Mouse (Mus musculus): ENCODE data around the gene Gm5483.
"Not testable (repeated sequence)": the region's sequence is repeated elsewhere in the genome, so short reads cannot be mapped to it uniquely, and the experiment has no call there.

Gene Gm5483

DNA sequence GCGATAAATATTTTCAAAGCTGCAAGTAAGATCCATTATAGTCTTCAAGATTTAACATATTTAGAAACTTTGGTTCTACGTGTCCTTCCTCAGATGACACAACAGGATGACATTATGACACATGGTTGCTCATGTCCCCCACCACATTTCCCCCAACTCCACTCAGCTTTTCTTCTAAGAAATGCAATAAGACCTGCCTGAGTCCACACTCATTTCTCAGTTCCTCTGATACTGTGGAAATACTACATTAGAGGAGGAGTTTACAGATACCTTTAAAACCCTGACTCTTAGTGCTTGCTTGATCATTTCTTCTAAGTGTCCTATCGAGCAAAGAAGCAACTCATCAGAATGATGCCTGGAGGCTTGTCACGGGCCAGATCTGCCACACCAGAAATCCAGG is at the start of gene Gm5483:
Gm5483 (plus strand) TSS at position 301 of the 400 bp plus-strand sequence.
- DNase-seq: not testable (repeated sequence)

DNA sequence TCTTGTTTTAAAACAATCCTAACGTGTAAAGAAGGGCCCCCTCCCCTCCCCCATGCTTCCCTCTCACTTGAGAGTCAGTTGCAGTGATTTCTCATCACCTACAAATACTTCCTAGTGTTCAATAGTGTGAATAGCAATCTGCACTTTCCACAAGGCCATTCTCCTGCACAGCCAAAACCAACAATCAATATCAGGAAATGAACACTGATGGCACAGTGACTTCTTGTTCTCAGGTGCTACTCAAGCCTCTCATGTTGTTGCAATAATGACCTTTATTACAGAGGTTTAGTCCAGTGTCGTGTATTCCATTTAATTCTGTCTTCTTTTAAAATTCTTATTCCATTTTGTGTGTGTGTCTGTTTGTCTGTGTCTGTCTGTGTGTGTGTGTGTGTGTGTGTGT is 45.8 kb upstream of the Gm5483 start:
- no peak for DNase-seq

DNA sequence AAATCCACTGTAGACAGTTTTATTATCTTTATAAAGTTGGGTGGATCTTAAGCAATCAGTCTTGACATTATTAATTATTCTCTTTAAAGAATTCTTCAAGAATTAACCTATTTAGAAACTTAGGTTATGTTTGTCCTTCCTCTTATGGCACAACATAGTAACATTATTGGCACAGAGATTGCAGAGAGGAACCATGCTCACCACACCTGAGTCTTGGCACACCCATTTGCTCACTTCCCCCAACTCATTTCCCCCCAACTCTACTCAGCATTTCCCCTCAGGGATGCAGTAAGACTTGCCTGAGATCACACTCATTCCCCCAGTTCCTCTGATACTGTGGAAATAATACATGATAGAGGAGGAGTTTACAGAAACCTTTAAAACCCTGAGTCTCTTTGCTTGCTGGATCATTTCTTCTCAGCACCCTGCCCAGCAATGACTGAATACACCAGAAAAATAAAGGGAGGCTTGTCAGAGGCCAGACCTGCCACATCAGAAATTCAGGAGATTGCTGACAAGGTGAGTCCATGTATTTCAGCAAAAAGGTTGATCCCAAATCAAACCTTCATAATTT is 27.5 kb upstream of the Gm5483 start, which contains the start of gene Stfa2l1:
Stfa2l1 (plus strand) TSS at position 410 of the 574 bp plus-strand sequence.
- DNase-seq: no peak

DNA sequence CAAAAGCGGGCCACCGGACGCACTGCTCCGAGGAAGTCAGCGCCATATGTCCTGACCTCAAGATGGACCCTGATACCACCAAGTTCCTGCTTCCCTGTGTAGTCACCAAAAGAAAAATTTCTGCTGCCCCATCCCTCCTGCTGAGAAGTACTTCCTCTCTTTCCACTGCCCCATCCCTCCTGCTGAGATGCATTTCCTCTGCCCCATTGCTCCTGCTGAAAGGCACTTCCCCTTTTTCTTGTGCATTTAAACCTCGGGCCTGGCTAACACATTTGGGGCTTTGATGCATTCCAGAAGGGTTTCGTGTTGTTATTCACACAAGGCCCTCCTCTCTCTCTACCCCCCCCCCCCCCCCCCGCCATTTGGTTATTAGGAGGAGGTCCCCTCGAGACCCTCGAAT is 16.2 kb upstream of the Gm5483 start:
- DNase-seq: not testable (repeated sequence)

- DNase-seq: no peak
These were observed 7.9 kb upstream of the Gm5483 start for GRCm38 (mm10) chr16:36176108-36176507.

DNA sequence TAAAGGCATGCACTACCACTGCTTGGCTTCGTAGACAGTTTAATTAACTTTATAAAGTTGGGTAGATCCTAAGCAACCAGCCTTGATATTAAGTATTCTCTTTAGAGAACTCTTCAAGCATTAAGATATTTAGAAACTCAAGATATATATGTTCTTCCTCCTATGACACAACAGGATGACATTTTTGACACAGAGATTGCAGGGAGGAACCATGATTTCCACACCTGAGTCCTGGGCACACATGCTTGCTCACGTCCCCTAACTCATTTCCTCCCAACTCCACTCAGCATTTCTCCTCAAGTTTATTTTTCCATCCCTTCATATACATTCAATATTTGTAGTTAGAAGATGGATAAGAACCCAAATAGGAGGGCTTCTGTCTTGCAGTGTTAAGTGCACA is 4.1 kb upstream of the Gm5483 start:
- DNase-seq: no peak

DNA sequence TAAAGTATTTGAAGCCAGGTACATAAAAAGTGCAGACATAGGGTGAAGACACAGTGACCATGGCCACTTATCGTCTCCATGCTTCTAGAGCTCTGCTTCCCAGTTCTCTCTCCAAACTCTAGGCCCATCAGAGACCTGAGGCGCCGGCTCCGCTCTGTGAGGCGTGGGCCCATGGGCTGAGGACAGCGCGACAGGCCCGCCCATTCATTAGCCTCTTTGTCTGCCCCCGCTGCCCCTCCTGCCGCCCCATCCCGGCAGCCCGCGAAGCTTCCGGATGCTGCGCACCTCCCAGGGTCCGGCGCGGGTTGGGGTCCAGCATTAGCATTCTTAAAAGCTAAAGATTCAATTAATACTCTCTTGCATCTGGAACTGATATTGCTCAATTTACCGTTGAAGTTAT is 15.2 kb downstream of the Gm5483 start:
- no peak for DNase-seq

DNA sequence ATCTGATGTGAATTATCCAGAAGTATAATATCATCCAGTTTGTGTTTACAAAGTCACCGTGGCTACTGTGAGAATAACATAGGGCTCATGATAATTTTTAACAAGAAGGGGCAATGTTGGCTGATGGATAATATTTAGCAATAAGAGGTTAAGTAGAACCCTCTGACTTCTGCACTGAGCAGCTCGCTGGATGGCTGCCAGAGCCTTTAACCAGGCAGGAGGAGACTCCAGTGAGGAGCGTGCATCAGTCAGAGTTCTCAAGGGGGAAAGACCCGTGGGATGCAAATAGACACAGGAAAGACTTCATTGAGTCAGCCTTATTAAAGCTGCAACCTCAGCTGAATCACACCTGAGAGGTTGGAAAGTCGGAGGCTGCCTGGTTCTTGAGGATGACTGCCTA is 19.8 kb downstream of the Gm5483 start:
- DNase-seq: peak; percentile 61

DNA sequence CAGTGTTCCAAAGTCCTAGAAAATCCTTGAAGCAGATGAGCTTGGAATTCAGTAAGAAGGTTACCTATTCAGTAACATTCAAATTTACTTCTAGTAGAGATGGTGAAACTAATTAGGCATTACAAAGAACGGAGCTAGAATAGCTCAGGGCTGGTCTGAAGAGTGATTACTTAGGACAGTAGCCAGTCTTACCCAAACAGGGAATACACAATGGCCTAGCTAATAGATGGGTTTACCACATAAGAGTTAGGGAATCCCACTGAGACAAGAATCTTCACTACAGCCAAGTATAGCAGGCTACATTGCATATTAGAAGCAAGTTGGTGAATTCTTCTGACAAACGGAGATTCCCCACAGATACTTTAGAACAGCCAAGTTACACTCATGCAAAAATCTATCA is 21.7 kb downstream of the Gm5483 start:
- not testable (repeated sequence) for DNase-seq

- no peak for DNase-seq
These were observed 26.0 kb downstream of the Gm5483 start, which contains the start of gene Gm5416 for GRCm38 (mm10) chr16:36209967-36210453. TSS of gene Gm5416 (plus strand) at chr16:36210403.

DNA sequence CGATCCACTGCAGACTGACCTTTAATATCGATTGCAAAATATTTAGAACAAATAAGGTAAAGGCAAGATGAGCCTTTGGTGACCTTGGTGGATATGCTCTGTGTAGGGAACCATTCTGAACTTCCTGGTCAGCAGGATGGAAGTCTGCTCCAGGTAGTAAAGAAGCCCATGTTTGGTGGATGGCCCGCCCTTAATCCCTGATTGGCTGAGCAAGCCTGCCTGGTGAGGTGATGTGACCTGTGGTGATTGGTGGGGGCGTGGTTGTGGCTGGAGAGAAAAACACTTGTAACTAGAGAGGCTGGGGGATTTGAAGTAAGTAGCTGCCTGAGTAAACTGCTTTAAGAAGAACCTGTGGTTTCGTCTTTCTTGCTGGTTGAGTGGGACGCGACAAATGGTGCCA is 37.2 kb downstream of the Gm5483 start, which contains the start of gene 2010005H15Rik:
2010005H15Rik (plus strand) TSS at position 301 of the 400 bp plus-strand sequence.
- not testable (repeated sequence) for DNase-seq
